Mouse (Mus musculus) forebrain, embryonic 10.5 days (tissue): ENCODE data around the gene Tle3. TPM values are rescaled to one million over a fixed set of nuclear protein-coding genes. Genes with fewer than 3 reads are reported as not detected.

Source experiments
- DNase-seq: peaks from one replicate; pipeline ENCODE4 v3.0.0-alpha.2; 2017; ENCODE audit warnings: low spot score; ENCODE audit errors: extremely low spot score
- H3K27ac ChIP-seq: fragments of 300-500 bp; sonication (generic); 2 replicates; pipeline ENCODE4 v1.5.1; 2016; ENCODE audit warnings: mild to moderate bottlenecking
- H3K27me3 ChIP-seq: fragments of 300-500 bp; sonication (generic); 2 replicates; pipeline ENCODE4 v1.6.1; 2016; ENCODE audit warnings: mild to moderate bottlenecking; ENCODE audit not compliant: poor library complexity, severe bottlenecking
- H3K36me3 ChIP-seq: fragments of 300-500 bp; sonication (generic); replicated peaks from 2 replicates; pipeline ENCODE4 v1.6.1; 2016; ENCODE audit warnings: mild to moderate bottlenecking, moderate library complexity
- H3K4me1 ChIP-seq: fragments of 300-500 bp; sonication (generic); 2 replicates; pipeline ENCODE4 v1.6.1; 2016
- H3K4me3 ChIP-seq: fragments of 300-500 bp; sonication (generic); 2 replicates; pipeline ENCODE4 v1.5.1; 2016; ENCODE audit warnings: mild to moderate bottlenecking, moderate library complexity
- H3K9me3 ChIP-seq: fragments of 300-500 bp; sonication (generic); 2 replicates; pipeline ENCODE4 v1.6.1; 2016; ENCODE audit warnings: mild to moderate bottlenecking, moderate library complexity
- WGBS: fragments of 180-500 bp; shearing (Covaris S2); methylation state at CpG from one replicate; pipeline ENCODE4 v1.1.7; 2016; 5-methylcytosine and 5-hydroxymethylcytosine counted together
- polyA plus RNA-seq: library from polyadenylated mRNA; unstranded; fragments of >200 nt; fragmentation: Nextera tagmentation; extraction: Ambion mirVana; gene quantifications from 2 replicates; pipeline ENCODE4 v1.2.1, GENCODE M21; 2016

The Tle3 gene
- polyA plus RNA-seq, 1 experiment from 2014 or later: 43.4 TPM

DNA sequence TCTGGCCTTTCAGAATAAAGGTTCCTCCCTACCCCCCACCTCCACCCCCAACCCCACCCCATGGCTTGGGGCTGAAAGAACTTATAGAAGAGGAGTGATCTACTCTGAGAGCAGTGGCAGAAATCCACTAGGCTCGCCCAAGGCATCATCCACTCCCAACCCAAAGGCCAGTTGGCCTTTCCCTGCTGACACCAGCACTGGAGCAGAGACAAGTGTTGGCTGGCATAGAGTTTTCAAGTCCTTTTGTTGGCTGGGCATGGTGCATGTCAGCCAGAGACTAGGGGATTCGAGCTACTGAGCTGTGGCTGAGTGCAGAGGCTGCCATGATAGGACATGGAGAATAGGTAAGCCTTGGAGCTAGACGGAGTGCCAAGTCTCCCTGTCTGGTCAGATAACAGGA, 9.3 kb downstream of the Tle3 start:
- Histone ChIP-seq H3K27ac (0 out of 2 replicates have a peak overlapping the region, but pooled peaks have one; percentile 8), H3K27me3 (peaks cover 43% of the 10 kb centered on the region), H3K9me3 (no peaks in the 10 kb centered on the region), H3K36me3 (peaks cover 83% of the 10 kb centered on the region), H3K4me3 (no peak overlapping the region), H3K4me1 (peaks cover 100% of the 10 kb centered on the region)
- WGBS: 89% methylated on average over 3 of the region's 3 CpGs
- DNase-seq: no peak

DNA sequence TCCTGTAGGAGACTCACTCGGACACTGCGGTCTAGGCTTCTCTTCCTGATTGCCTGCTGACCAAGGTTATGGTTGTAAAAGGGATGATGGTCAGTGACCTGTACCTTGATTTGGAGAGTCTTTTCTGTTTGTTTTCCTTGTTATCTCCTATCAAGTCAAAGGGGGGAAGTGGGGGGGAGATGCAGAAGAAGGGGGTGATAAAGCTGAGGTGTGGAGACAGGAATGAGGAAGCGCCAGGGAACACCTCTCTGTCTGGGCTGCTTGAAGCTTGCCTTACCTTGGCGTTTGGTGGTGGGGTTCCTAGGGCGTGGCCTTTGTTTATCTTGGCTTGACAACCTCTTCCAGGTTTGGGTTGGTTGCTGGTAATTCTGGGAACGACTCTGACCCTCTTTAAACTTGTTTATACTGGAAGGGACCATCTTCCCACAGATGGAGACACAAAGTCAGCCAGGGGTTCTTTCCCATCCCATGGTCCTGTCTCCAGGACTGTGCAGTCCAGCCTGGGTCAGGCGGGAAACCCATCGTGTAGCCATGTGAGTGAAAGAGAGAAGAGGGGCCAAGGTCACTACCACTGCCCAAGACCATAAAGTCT, 10.5 kb downstream of the Tle3 start:
- 76% methylated on average over 8 of the region's 8 CpGs for WGBS
- peaks cover 100% of the 10 kb centered on the region for H3K4me1 ChIP-seq
- H3K27me3 ChIP-seq: peaks cover 43% of the 10 kb centered on the region
- no peak overlapping the region for H3K27ac ChIP-seq
- no peaks in the 10 kb centered on the region for H3K9me3 ChIP-seq
- DNase-seq: no peak
- no peak overlapping the region for H3K4me3 ChIP-seq
- H3K36me3 ChIP-seq: peaks cover 83% of the 10 kb centered on the region

GRCm38 (mm10) chr9:61384101-61384500, 11.9 kb downstream of the Tle3 start:
- peaks cover 85% of the 10 kb centered on the region for H3K36me3 ChIP-seq
- H3K27me3 ChIP-seq: peaks cover 39% of the 10 kb centered on the region
- DNase-seq: no peak
- WGBS: 28% methylated on average over 6 of the region's 6 CpGs
- H3K4me3 ChIP-seq: peak overlapping the region; percentile 42; the same call in 1 of the 2 replicates
- H3K4me1 ChIP-seq: peaks cover 100% of the 10 kb centered on the region
- H3K9me3 ChIP-seq: no peaks in the 10 kb centered on the region
- H3K27ac ChIP-seq: peak overlapping the region; percentile 85

- DNase-seq: peak; percentile 88
- H3K27me3 ChIP-seq: peaks cover 33% of the 10 kb centered on the region
- peaks cover 85% of the 10 kb centered on the region for H3K36me3 ChIP-seq
- WGBS: 4% methylated on average over 16 of the region's 16 CpGs
- H3K4me3 ChIP-seq: peak overlapping the region; percentile 42
- H3K4me1 ChIP-seq: peaks cover 100% of the 10 kb centered on the region
- H3K27ac ChIP-seq: peak overlapping the region; percentile 85
- no peaks in the 10 kb centered on the region for H3K9me3 ChIP-seq
Observed at GRCm38 (mm10) chr9:61384646-61385443, 12.7 kb downstream of the Tle3 start.

- Histone ChIP-seq H3K36me3 (peaks cover 85% of the 10 kb centered on the region), H3K9me3 (no peaks in the 10 kb centered on the region), H3K4me1 (peaks cover 100% of the 10 kb centered on the region), H3K27ac (peak overlapping the region; percentile 85), H3K27me3 (peaks cover 35% of the 10 kb centered on the region), H3K4me3 (peak overlapping the region; percentile 42)
- 3% methylated on average over 8 of the region's 8 CpGs for WGBS
- no peak for DNase-seq
Observed at GRCm38 (mm10) chr9:61385753-61386152, 13.6 kb downstream of the Tle3 start.

- H3K27me3 ChIP-seq: peaks cover 33% of the 10 kb centered on the region
- H3K36me3 ChIP-seq: peaks cover 85% of the 10 kb centered on the region
- H3K4me1 ChIP-seq: peaks cover 100% of the 10 kb centered on the region
- 32% methylated on average over 2 of the region's 2 CpGs for WGBS
- DNase-seq: no peak
- no peaks in the 10 kb centered on the region for H3K9me3 ChIP-seq
- peak overlapping the region; percentile 85 for H3K27ac ChIP-seq
- peak overlapping the region; percentile 42 for H3K4me3 ChIP-seq
Observed at GRCm38 (mm10) chr9:61386314-61386713, 14.1 kb downstream of the Tle3 start.

DNA sequence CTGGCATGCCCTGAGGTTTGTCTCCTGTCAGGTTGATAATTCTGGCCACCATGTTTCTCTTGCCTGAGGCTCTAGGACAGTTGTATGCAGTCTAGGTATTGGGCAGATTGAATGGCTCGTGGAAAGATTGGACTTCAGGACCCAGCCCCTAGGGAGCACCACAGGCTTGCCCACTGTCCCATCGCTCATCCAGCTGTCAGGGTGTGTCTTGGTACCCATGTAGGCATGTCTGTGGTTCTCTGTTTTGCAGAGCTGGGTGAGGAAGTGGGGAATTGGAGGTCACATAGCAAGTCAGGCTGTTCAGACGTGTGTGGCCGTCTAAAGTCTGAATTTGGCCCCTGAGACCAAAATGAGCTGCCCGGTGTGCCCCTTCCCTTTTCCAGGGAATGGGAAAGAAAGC, 15.6 kb downstream of the Tle3 start:
- Histone ChIP-seq H3K27me3 (peaks cover 30% of the 10 kb centered on the region), H3K36me3 (peaks cover 85% of the 10 kb centered on the region), H3K27ac (0 out of 2 replicates have a peak overlapping the region, but pooled peaks have one; percentile 12), H3K4me3 (no peak overlapping the region), H3K4me1 (peaks cover 100% of the 10 kb centered on the region), H3K9me3 (no peaks in the 10 kb centered on the region)
- DNase-seq: no peak
- WGBS: 86% methylated on average over 5 of the region's 5 CpGs

- Histone ChIP-seq H3K4me3 (no peak overlapping the region), H3K36me3 (peaks cover 85% of the 10 kb centered on the region), H3K27me3 (peaks cover 30% of the 10 kb centered on the region), H3K27ac (0 out of 2 replicates have a peak overlapping the region, but pooled peaks have one; percentile 12), H3K4me1 (peaks cover 100% of the 10 kb centered on the region), H3K9me3 (no peaks in the 10 kb centered on the region)
- DNase-seq: no peak
- WGBS: 69% methylated on average over 12 of the region's 12 CpGs
Observed at GRCm38 (mm10) chr9:61388214-61388613, 16.0 kb downstream of the Tle3 start.

DNA sequence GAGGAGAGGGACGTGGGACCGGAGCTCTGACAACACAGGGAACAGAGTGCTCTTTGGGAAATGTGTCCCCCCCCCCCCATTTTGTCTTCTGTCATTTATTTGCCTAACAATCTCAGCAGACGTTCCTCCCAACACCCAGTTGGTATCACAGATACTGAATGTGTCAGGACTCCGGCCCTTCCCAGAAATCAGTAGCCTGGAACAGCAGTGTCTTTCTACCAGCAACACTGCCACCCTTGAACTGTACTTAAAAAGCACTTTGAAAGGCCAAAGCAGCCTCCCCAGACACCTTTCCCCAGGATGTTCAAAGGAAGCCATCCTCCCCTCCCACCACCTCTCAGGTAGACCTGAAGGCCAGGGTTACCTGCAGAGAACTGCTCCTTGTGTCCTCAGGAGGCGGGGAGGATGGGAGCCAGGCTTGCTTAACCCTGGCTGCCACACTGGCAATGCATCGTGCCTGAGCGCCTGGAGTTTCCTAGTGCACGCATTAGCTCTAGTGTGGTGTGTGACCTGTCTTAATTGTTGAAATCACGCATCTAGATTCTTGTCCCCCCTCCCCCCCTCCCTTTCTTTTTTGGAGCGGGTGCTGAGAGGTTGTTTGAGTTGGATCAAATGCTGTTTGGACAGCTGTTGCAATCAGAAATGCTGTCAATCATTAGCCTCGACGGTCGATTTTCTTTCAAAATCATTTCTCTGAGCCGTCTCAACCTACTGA, 16.7 kb downstream of the Tle3 start:
- peaks cover 100% of the 10 kb centered on the region for H3K4me1 ChIP-seq
- no peak overlapping the region for H3K27ac ChIP-seq
- WGBS: 70% methylated on average over 14 of the region's 14 CpGs
- H3K9me3 ChIP-seq: no peaks in the 10 kb centered on the region
- H3K27me3 ChIP-seq: peaks cover 32% of the 10 kb centered on the region
- no peak overlapping the region for H3K4me3 ChIP-seq
- peaks cover 85% of the 10 kb centered on the region for H3K36me3 ChIP-seq
- DNase-seq: no peak

DNA sequence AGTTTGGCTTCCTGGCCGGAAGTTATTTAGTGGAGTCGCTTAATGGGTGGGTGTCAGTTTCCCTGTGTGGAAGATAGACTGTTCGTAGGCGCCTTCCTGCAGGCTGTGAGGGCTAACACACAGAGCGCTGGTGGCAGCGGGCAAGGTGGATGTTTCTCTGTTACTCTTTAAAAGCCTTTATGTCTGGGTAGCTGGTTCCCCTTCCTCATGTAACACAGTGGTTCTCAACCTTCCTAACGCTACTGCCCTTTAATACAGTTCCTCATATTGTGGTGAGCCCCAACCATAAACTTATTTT, 17.2 kb downstream of the Tle3 start:
- no peak for DNase-seq
- Histone ChIP-seq H3K27ac (no peak overlapping the region), H3K27me3 (peaks cover 33% of the 10 kb centered on the region), H3K9me3 (no peaks in the 10 kb centered on the region), H3K4me3 (no peak overlapping the region), H3K4me1 (peaks cover 100% of the 10 kb centered on the region), H3K36me3 (peaks cover 85% of the 10 kb centered on the region)
- WGBS: 81% methylated on average over 7 of the region's 7 CpGs

- no peak for DNase-seq
- 80% methylated on average over 5 of the region's 5 CpGs for WGBS
- no peaks in the 10 kb centered on the region for H3K9me3 ChIP-seq
- H3K27me3 ChIP-seq: peaks cover 49% of the 10 kb centered on the region
- H3K36me3 ChIP-seq: peaks cover 99% of the 10 kb centered on the region
- H3K27ac ChIP-seq: peak overlapping the region; percentile 22
- no peak overlapping the region for H3K4me3 ChIP-seq
- H3K4me1 ChIP-seq: peaks cover 100% of the 10 kb centered on the region
Observed at GRCm38 (mm10) chr9:61391570-61392337, 19.6 kb downstream of the Tle3 start.

DNA sequence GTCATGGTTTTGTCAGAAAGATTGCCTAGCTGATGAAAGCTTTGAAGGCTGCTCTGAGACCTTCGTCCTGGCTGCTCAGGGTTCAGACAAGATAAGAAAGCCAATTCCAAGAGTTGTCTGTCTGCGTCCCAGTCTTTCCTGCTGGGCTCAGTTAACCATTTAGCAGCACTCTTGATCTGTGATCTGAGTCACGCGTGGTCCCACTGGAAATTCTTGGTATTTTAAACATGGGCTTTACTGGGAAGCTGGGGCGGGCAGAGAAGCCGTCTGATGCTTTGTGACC, 20.1 kb downstream of the Tle3 start:
- peaks cover 54% of the 10 kb centered on the region for H3K27me3 ChIP-seq
- peaks cover 99% of the 10 kb centered on the region for H3K36me3 ChIP-seq
- peaks cover 100% of the 10 kb centered on the region for H3K4me1 ChIP-seq
- no peak for DNase-seq
- H3K4me3 ChIP-seq: no peak overlapping the region
- peak overlapping the region; percentile 22; the same call in 1 of the 2 replicates for H3K27ac ChIP-seq
- no peaks in the 10 kb centered on the region for H3K9me3 ChIP-seq
- 84% methylated on average over 6 of the region's 6 CpGs for WGBS
